Mouse (Mus musculus) embryonic facial prominence, embryonic 10.5 days (tissue): ENCODE data around the gene Dhrs2. TPM values are rescaled to one million over a fixed set of nuclear protein-coding genes. Genes with fewer than 3 reads are reported as not detected.

ENCODE experiments used
- DNase-seq: peaks from one replicate; pipeline ENCODE4 v3.0.0-alpha.2; 2017; ENCODE audit warnings: low spot score
- H3K27ac ChIP-seq: fragments of 300-500 bp; sonication (generic); replicated peaks from 2 replicates; pipeline ENCODE4 v1.5.1; 2016; ENCODE audit warnings: mild to moderate bottlenecking
- H3K27me3 ChIP-seq: fragments of 300-500 bp; sonication (generic); replicated peaks from 2 replicates; pipeline ENCODE4 v1.6.1; 2016; ENCODE audit warnings: low read depth, mild to moderate bottlenecking; ENCODE audit not compliant: poor library complexity, severe bottlenecking
- H3K36me3 ChIP-seq: fragments of 300-500 bp; sonication (generic); replicated peaks from 2 replicates; pipeline ENCODE4 v1.6.1; 2016; ENCODE audit warnings: mild to moderate bottlenecking, moderate library complexity
- H3K4me1 ChIP-seq: fragments of 300-500 bp; sonication (generic); 2 replicates; pipeline ENCODE4 v1.6.1; 2016
- H3K4me3 ChIP-seq: fragments of 300-500 bp; sonication (generic); 2 replicates; pipeline ENCODE4 v1.5.1; 2016; ENCODE audit warnings: mild to moderate bottlenecking, moderate library complexity
- H3K9me3 ChIP-seq: fragments of 300-500 bp; sonication (generic); 2 replicates; pipeline ENCODE4 v1.6.1; 2016; ENCODE audit warnings: mild to moderate bottlenecking
- WGBS: fragments of 180-500 bp; shearing (Covaris S2); methylation state at CpG from one replicate; pipeline ENCODE4 v1.1.7; 2016; 5-methylcytosine and 5-hydroxymethylcytosine counted together
- polyA plus RNA-seq: library from polyadenylated mRNA; unstranded; fragments of >200 nt; fragmentation: Nextera tagmentation; extraction: Ambion mirVana; gene quantifications from 2 replicates; pipeline ENCODE4 v1.2.1, GENCODE M21; 2016

Dhrs2 gene
- not detected in 2 replicates for polyA plus RNA-seq

- WGBS, result 76% methylated on average over 9 of the region's 9 CpGs
- H3K9me3 ChIP-seq, result no peaks in the 10 kb centered on the region
- no peak for DNase-seq
- no peaks in the 10 kb centered on the region for H3K36me3 ChIP-seq
- no peaks in the 10 kb centered on the region for H3K27me3 ChIP-seq
- no peaks in the 10 kb centered on the region for H3K4me1 ChIP-seq
- H3K27ac ChIP-seq, result no peak within 1 kb of the TSS
- no peak within 1 kb of the TSS for H3K4me3 ChIP-seq
Observed at GRCm38 (mm10) chr14:55221707-55222106, at the start of gene Dhrs2. Dhrs2 (plus strand) TSS chr14:55222007.

DNA sequence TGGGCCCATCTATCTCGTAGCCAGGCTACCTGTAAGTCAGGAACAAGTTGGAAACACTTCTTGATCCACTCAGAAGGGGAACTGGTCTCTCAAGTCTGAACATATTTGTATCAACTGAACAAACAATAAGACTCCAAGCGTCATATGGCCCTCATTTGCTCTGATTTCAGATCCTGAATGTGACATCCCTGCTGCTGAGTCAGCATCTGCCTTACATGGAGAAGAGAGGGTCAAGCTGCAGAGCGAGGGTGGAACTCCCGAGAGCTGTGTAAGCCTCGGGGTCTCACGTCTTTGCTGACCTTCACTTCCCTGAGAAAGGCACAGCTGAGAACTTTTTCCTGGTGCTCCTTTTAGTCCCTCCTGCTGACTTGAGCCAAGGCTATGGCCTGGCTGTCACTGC lies 47.6 kb upstream of the Dhrs2 start:
- 62% methylated on average over 6 of the region's 6 CpGs for WGBS
- H3K36me3 ChIP-seq, result no peaks in the 10 kb centered on the region

DNA sequence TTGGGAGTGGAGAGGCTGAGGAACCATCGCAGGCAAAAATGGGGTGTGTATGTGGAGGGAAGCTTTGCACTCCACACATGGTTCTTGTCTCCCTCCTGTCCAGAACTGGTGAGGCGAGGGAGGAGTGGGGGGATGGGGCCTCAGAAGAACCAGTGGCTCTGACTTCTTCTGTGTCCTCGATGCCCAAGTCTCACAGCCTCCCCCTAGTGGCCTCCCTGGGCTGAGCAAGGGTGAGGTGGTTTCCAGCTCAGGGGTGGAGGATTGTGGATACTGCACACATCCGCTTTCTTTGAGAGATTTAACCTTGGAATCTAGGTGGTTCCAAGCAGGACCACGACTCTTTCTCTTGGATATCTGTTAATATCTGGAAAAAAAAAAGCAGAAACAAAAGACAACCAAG lies 44.5 kb upstream of the Dhrs2 start:
- no peaks in the 10 kb centered on the region for H3K36me3 ChIP-seq
- H3K4me1 ChIP-seq, result 0 out of 2 replicates have a peak, but pooled peaks cover 3% of the 10 kb centered on the region
- no peaks in the 10 kb centered on the region for H3K9me3 ChIP-seq
- H3K27ac ChIP-seq, result no peak overlapping the region
- no peaks in the 10 kb centered on the region for H3K27me3 ChIP-seq
- peak; percentile 57 for DNase-seq
- 34% methylated on average over 5 of the region's 5 CpGs for WGBS
- no peak overlapping the region for H3K4me3 ChIP-seq

More for the DNA sequence above, 47.6 kb upstream of the Dhrs2 start:
- Histone ChIP-seq H3K4me1 (0 out of 2 replicates have a peak, but pooled peaks cover 3% of the 10 kb centered on the region), H3K27ac (no peak overlapping the region), H3K9me3 (no peaks in the 10 kb centered on the region), H3K4me3 (no peak overlapping the region), H3K27me3 (peaks cover 8% of the 10 kb centered on the region; the same call in 1 of the 2 replicates)
- DNase-seq, result no peak

DNA sequence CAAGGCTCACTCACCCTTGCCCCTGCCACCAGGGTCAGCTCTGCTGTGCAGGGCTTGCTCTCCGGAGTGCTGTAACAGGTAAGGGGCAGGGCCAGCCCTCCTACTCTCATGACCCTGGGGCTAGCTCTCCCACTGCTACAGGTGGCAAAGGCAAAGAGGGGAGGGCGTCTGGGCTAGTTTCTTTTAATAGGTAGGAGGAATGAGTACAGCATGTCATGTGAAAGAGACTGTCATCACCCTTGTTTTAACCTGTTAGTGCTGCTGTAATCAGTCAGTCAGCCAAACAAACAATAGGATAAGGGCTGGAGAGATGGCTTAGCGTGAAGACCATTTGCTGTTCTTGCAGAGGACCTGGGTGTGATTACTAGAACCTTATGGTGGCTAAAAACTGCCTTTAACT lies 40.9 kb upstream of the Dhrs2 start:
- Histone ChIP-seq H3K27ac (no peak overlapping the region), H3K9me3 (no peaks in the 10 kb centered on the region), H3K36me3 (no peaks in the 10 kb centered on the region), H3K4me3 (no peak overlapping the region), H3K27me3 (no peaks in the 10 kb centered on the region), H3K4me1 (no peaks in the 10 kb centered on the region)
- WGBS, result 69% methylated on average over 3 of the region's 3 CpGs
- DNase-seq, result no peak

DNA sequence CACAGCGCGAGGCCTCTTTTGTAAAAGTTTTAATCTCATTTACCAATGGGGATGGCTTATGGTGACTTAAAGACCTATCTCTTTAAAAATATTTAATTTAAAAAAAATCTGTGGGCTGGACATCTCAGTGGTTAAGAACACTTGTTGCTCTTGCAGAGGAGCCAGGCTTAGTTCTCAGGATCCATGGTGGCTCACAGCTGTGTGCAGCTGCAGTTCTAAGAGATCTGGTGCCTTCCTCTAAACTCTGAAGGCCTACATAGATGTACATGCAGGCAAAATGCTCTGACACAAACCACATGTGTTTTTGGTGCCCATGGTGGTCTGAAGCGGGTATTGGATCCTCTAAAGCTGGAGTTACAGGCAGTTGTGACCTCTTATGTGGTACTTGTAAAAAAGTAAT lies 38.6 kb upstream of the Dhrs2 start:
- Histone ChIP-seq H3K4me3 (no peak overlapping the region), H3K27me3 (peaks cover 4% of the 10 kb centered on the region; the same call in 1 of the 2 replicates), H3K4me1 (no peaks in the 10 kb centered on the region), H3K9me3 (no peaks in the 10 kb centered on the region), H3K27ac (no peak overlapping the region), H3K36me3 (no peaks in the 10 kb centered on the region)
- 92% methylated on average over 3 of the region's 3 CpGs for WGBS
- no peak for DNase-seq

GRCm38 (mm10) chr14:55184640-55185145 lies 37.1 kb upstream of the Dhrs2 start:
- Histone ChIP-seq H3K36me3 (no peaks in the 10 kb centered on the region), H3K4me3 (no peak overlapping the region), H3K27me3 (peaks cover 7% of the 10 kb centered on the region; the same call in 1 of the 2 replicates), H3K27ac (no peak overlapping the region), H3K4me1 (peaks cover 11% of the 10 kb centered on the region), H3K9me3 (no peaks in the 10 kb centered on the region)
- DNase-seq, result no peak
- 80% methylated on average over 3 of the region's 3 CpGs for WGBS

- DNase-seq, result no peak
- WGBS, result 30% methylated on average over 4 of the region's 4 CpGs
- Histone ChIP-seq H3K36me3 (no peaks in the 10 kb centered on the region), H3K9me3 (no peaks in the 10 kb centered on the region), H3K4me3 (no peak overlapping the region), H3K4me1 (peaks cover 14% of the 10 kb centered on the region), H3K27me3 (peaks cover 10% of the 10 kb centered on the region; the same call in 1 of the 2 replicates), H3K27ac (no peak overlapping the region)
Observed at GRCm38 (mm10) chr14:55188491-55188890, 33.3 kb upstream of the Dhrs2 start.

GRCm38 (mm10) chr14:55189351-55189769 lies 32.4 kb upstream of the Dhrs2 start:
- H3K27ac ChIP-seq, result no peak overlapping the region

GRCm38 (mm10) chr14:55193354-55193753 lies 28.5 kb upstream of the Dhrs2 start:
- Histone ChIP-seq H3K4me3 (no peak overlapping the region), H3K9me3 (no peaks in the 10 kb centered on the region), H3K4me1 (peaks cover 28% of the 10 kb centered on the region), H3K27me3 (0 out of 2 replicates have a peak, but pooled peaks cover 5% of the 10 kb centered on the region), H3K36me3 (no peaks in the 10 kb centered on the region), H3K27ac (no peak overlapping the region)
- no peak for DNase-seq
- WGBS, result 89% methylated on average over 8 of the region's 8 CpGs

More at GRCm38 (mm10) chr14:55189351-55189769, 32.4 kb upstream of the Dhrs2 start:
- H3K9me3 ChIP-seq, result no peaks in the 10 kb centered on the region
- H3K27me3 ChIP-seq, result peaks cover 10% of the 10 kb centered on the region; the same call in 1 of the 2 replicates
- H3K36me3 ChIP-seq, result no peaks in the 10 kb centered on the region
- H3K4me1 ChIP-seq, result peaks cover 22% of the 10 kb centered on the region
- peak; percentile 32 for DNase-seq
- 34% methylated on average over 9 of the region's 9 CpGs for WGBS
- no peak overlapping the region for H3K4me3 ChIP-seq

GRCm38 (mm10) chr14:55193876-55194635 lies 27.8 kb upstream of the Dhrs2 start:
- no peak overlapping the region for H3K27ac ChIP-seq
- no peaks in the 10 kb centered on the region for H3K36me3 ChIP-seq
- no peak for DNase-seq
- H3K27me3 ChIP-seq, result 0 out of 2 replicates have a peak, but pooled peaks cover 3% of the 10 kb centered on the region
- no peaks in the 10 kb centered on the region for H3K9me3 ChIP-seq
- H3K4me3 ChIP-seq, result no peak overlapping the region
- 76% methylated on average over 14 of the region's 14 CpGs for WGBS
- H3K4me1 ChIP-seq, result peaks cover 23% of the 10 kb centered on the region

DNA sequence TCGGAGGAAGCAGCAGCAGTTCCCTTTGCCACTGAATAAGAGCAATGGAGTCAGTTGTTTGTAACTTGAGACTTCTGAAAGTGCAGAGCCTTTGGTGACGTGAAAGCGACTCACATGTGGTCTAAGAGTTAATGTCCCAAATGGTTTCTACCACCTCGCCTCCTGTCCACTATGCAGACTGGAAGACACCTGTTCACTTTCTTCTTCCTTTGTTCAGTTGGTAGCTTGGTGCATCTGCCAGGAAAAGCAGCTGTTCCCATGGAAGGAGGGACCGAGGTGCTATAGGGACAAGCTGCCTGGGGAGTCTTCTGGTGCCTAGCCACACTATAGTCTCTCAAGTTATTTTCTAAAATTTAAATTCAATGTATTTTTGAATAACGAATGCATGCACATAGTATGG lies 27.0 kb upstream of the Dhrs2 start:
- no peaks in the 10 kb centered on the region for H3K9me3 ChIP-seq
- peaks cover 16% of the 10 kb centered on the region for H3K4me1 ChIP-seq
- H3K4me3 ChIP-seq, result no peak overlapping the region
- WGBS, result 54% methylated on average over 6 of the region's 6 CpGs
- no peak for DNase-seq
- no peak overlapping the region for H3K27ac ChIP-seq
- 0 out of 2 replicates have a peak, but pooled peaks cover 3% of the 10 kb centered on the region for H3K27me3 ChIP-seq
- H3K36me3 ChIP-seq, result no peaks in the 10 kb centered on the region

GRCm38 (mm10) chr14:55197121-55197520 lies 24.7 kb upstream of the Dhrs2 start:
- Histone ChIP-seq H3K4me3 (no peak overlapping the region), H3K9me3 (no peaks in the 10 kb centered on the region), H3K27me3 (no peaks in the 10 kb centered on the region), H3K36me3 (no peaks in the 10 kb centered on the region), H3K4me1 (peaks cover 14% of the 10 kb centered on the region), H3K27ac (no peak overlapping the region)
- DNase-seq, result no peak
- 65% methylated on average over 2 of the region's 2 CpGs for WGBS

DNA sequence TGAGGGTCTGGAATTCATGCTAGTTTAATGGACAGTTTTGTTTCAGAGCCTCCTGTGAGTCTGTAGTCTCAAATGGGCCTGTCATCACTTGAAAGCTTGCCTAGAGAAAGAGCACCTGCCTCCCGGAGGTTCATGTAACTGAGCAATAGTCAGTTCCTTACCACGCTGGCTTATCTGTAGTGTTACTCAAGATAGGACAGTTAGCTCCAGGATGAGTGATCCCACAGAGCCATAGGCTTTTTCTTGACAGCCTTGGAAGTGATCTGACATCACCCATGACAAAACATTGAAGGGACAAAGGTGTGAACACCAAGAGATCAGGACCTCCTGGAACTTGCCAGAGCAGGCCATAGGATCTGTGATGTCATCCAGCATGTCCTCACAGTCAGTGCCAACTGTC lies 23.6 kb upstream of the Dhrs2 start:
- H3K9me3 ChIP-seq, result no peaks in the 10 kb centered on the region
- WGBS, result 85% methylated on average over 2 of the region's 2 CpGs
- H3K27ac ChIP-seq, result no peak overlapping the region
- H3K36me3 ChIP-seq, result no peaks in the 10 kb centered on the region
- H3K4me1 ChIP-seq, result peaks cover 14% of the 10 kb centered on the region
- no peak for DNase-seq
- H3K4me3 ChIP-seq, result no peak overlapping the region
- no peaks in the 10 kb centered on the region for H3K27me3 ChIP-seq
